ENCODE assay signal across 7 mouse cellular contexts in genomic region chr8:54078121-54078440, GRCm38 (mm10). TPM values are rescaled to one million over a fixed set of nuclear protein-coding genes. Genes with fewer than 3 reads are reported as not detected.
DNase-seq lines count a peak whose midpoint lies in the region; ATAC-seq and TF ChIP-seq lines count a peak whose summit lies in the region.

No protein-coding gene starts in this region.

- H3K27ac ChIP-seq in forebrain, embryonic 11.5 days (ENCODE audit: low read depth, low read length) = no peak overlapping the region
- no peak overlapping the region for H3K27ac ChIP-seq in hindbrain, embryonic 14.5 days
- H3K27ac ChIP-seq in liver, postnatal 0 days (ENCODE audit: low read depth) = peak overlapping the region; percentile 98

- WGBS in forebrain, embryonic 11.5 days = 0% methylated on average over 1 of the region's 1 CpGs
- WGBS in hindbrain, embryonic 14.5 days = 5% methylated on average over 1 of the region's 1 CpGs
- WGBS in liver, postnatal 0 days (ENCODE audit: insufficient replicate concordance) = 7% methylated on average over 1 of the region's 1 CpGs

- no peak for ATAC-seq in forebrain, embryonic 11.5 days (replicated peaks; ENCODE audit: low FRiP score)
- ATAC-seq in hindbrain, embryonic 14.5 days (ENCODE audit: low FRiP score) = no peak
- ATAC-seq in liver, postnatal 0 days = peak; percentile 7; the same call in 1 of the 2 replicates

- no peaks in the 10 kb centered on the region for H3K4me1 ChIP-seq in forebrain, embryonic 11.5 days (replicated peaks; ENCODE audit: control insufficient read depth, insufficient read depth, low read length)
- H3K4me1 ChIP-seq in hindbrain, embryonic 14.5 days (replicated peaks; ENCODE audit: control insufficient read depth, insufficient read depth, low read length) = no peaks in the 10 kb centered on the region
- H3K4me1 ChIP-seq in liver, postnatal 0 days (ENCODE audit: insufficient read depth) = peaks cover 3% of the 10 kb centered on the region; the same call in 1 of the 2 replicates

- H3K4me3 ChIP-seq in forebrain, embryonic 11.5 days (ENCODE audit: low read depth, low read length) = peak overlapping the region; percentile 78
- H3K4me3 ChIP-seq in hindbrain, embryonic 14.5 days (replicated peaks; ENCODE audit: low read length) = peak overlapping the region; percentile 80
- peak overlapping the region; percentile 68 for H3K4me3 ChIP-seq in liver, postnatal 0 days (ENCODE audit: low read depth, low read length)

- H3K9ac ChIP-seq in forebrain, embryonic 11.5 days (ENCODE audit: low read length) = peak overlapping the region; percentile 86
- H3K9ac ChIP-seq in hindbrain, embryonic 14.5 days = peak overlapping the region; percentile 78
- H3K9ac ChIP-seq in liver, postnatal 0 days (replicated peaks) = peak overlapping the region; percentile 61

- DNase-seq in ovary, postnatal 14 days (ENCODE audit: low spot score) = peak; percentile 9
- DNase-seq in ovary, adult 18-20 months (ENCODE audit: low spot score) = no peak
- no peak for DNase-seq in forebrain, embryonic 11.5 days (ENCODE audit: low spot score)
- no peak for DNase-seq in hindbrain, embryonic 14.5 days (ENCODE audit: low spot score)
- peak; percentile 14 for DNase-seq in liver, postnatal 0 days
- DNase-seq in yolk sac, embryonic 10.5 days (ENCODE audit: low spot score) = peak; percentile 11
- DNase-seq in embryo, embryonic 9.5 days (ENCODE audit: extremely low spot score) = no peak

- no peaks in the 10 kb centered on the region for H3K36me3 ChIP-seq in forebrain, embryonic 11.5 days (ENCODE audit: control insufficient read depth, insufficient read depth, low read length)
- H3K36me3 ChIP-seq in hindbrain, embryonic 14.5 days (replicated peaks; ENCODE audit: control insufficient read depth, insufficient read depth) = no peaks in the 10 kb centered on the region
- no peaks in the 10 kb centered on the region for H3K36me3 ChIP-seq in liver, postnatal 0 days (replicated peaks; ENCODE audit: insufficient read depth, low read length)

- no peaks in the 10 kb centered on the region for H3K9me3 ChIP-seq in forebrain, embryonic 11.5 days (ENCODE audit: control insufficient read depth, low read length)
- H3K9me3 ChIP-seq in hindbrain, embryonic 14.5 days (ENCODE audit: control insufficient read depth, low read length) = no peaks in the 10 kb centered on the region
- H3K9me3 ChIP-seq in liver, postnatal 0 days (ENCODE audit: low read length) = no peaks in the 10 kb centered on the region

- H3K4me2 ChIP-seq in forebrain, embryonic 11.5 days (ENCODE audit: low read depth, low read length, severe bottlenecking) = peak overlapping the region; percentile 73
- peak overlapping the region; percentile 60 for H3K4me2 ChIP-seq in hindbrain, embryonic 14.5 days (replicated peaks)
- H3K4me2 ChIP-seq in liver, postnatal 0 days (ENCODE audit: low read depth, low read length) = peak overlapping the region; percentile 79

- TF ChIP-seq CTCF in liver, postnatal 0 days (IDR thresholded peaks at IDR 0.05; ENCODE audit: low read depth) = no peak

- TF ChIP-seq EP300 in liver, postnatal 0 days (IDR thresholded peaks at IDR 0.05; ENCODE audit: low read depth) = no peak

- no peaks in the 10 kb centered on the region for H3K27me3 ChIP-seq in forebrain, embryonic 11.5 days (ENCODE audit: control insufficient read depth, insufficient read depth, low read length)
- no peaks in the 10 kb centered on the region for H3K27me3 ChIP-seq in hindbrain, embryonic 14.5 days (ENCODE audit: control insufficient read depth, insufficient read depth, low read length)
- H3K27me3 ChIP-seq in liver, postnatal 0 days (ENCODE audit: insufficient read depth, low read length) = no peaks in the 10 kb centered on the region

RNA-seq across cellular contexts. Expression of gene Vegfc, which starts 0.7 kb away (rescaled TPM):
- polyA plus RNA-seq in forebrain, embryonic 11.5 days (2014; fragmentation: Nextera tagmentation; extraction: Ambion mirVana) = 9.0 and 9.9 TPM in 2 replicates
- polyA plus RNA-seq in hindbrain, embryonic 14.5 days (2014; fragmentation: Nextera tagmentation; extraction: Ambion mirVana) = 5.2 and 6.0 TPM in 2 replicates
- polyA plus RNA-seq in liver, postnatal 0 days (2015; fragmentation: Nextera tagmentation; extraction: Ambion mirVana) = 2.5 and 3.1 TPM in 2 replicates

Comparison
In these comparisons a context has a peak if more than half of its experiments do, and no peak if none do; other contexts are left out.
1. DNase-seq: peak in ovary, postnatal 14 days (single experiment), liver, postnatal 0 days (single experiment) and yolk sac, embryonic 10.5 days (single experiment); none in ovary, adult 18-20 months (single experiment), forebrain, embryonic 11.5 days (single experiment), hindbrain, embryonic 14.5 days (single experiment) and embryo, embryonic 9.5 days (single experiment).
2. Peak in every context shown above with its lines, with median percentiles within 50 percentile points of each other: H3K4me2 ChIP-seq, H3K4me3 ChIP-seq and H3K9ac ChIP-seq.